Mouse (Mus musculus) olfactory bulb, adult 2 months (tissue): Measurements from ENCODE around the gene Mical2. TPM values are rescaled to one million over a fixed set of nuclear protein-coding genes. Genes with fewer than 3 reads are reported as not detected.

ENCODE experiments used
- H3K27ac ChIP-seq: fragments of 200-500 bp; 2 replicates; pipeline ENCODE4 v1.5.1; 2012; ENCODE audit warnings: low read depth, low read length; ENCODE audit not compliant: insufficient read depth
- H3K4me1 ChIP-seq: fragments of 200-500 bp; 2 replicates; pipeline ENCODE4 v1.6.1; 2012; ENCODE audit warnings: low read length; ENCODE audit not compliant: control insufficient read depth, insufficient read depth
- H3K4me3 ChIP-seq: fragments of 200-500 bp; 2 replicates; pipeline ENCODE4 v1.5.1; 2012; ENCODE audit warnings: mild to moderate bottlenecking, low read depth, low read length, moderate library complexity; ENCODE audit not compliant: insufficient read depth
- CTCF ChIP-seq: fragments of 200-500 bp; IDR thresholded peaks from 2 replicates; pipeline ENCODE4 v1.5.1; 2012; ENCODE audit warnings: low read depth, mild to moderate bottlenecking, low read length, moderate library complexity; ENCODE audit not compliant: insufficient read depth
- POLR2A ChIP-seq: fragments of 200-500 bp; IDR thresholded peaks from 2 replicates; pipeline ENCODE4 v1.6.1; 2012; ENCODE audit warnings: mild to moderate bottlenecking, low read depth, low read length, moderate library complexity; ENCODE audit not compliant: insufficient read depth
- WGBS: fragments of 180-500 bp; shearing (Covaris S2); methylation state at CpG from one replicate; pipeline ENCODE4 v1.1.7; 2018; 5-methylcytosine and 5-hydroxymethylcytosine counted together
- polyA plus RNA-seq: library from polyadenylated mRNA; stranded (reverse); fragments of >200 nt; gene quantifications from 2 replicates; pipeline ENCODE4 v1.2.4, GENCODE M21; 2012; ENCODE audit warnings: low replicate concordance; ENCODE audit not compliant: missing spikeins, insufficient read depth, insufficient read length

The Mical2 gene
- polyA plus RNA-seq, 1 experiment: 155 TPM

DNA sequence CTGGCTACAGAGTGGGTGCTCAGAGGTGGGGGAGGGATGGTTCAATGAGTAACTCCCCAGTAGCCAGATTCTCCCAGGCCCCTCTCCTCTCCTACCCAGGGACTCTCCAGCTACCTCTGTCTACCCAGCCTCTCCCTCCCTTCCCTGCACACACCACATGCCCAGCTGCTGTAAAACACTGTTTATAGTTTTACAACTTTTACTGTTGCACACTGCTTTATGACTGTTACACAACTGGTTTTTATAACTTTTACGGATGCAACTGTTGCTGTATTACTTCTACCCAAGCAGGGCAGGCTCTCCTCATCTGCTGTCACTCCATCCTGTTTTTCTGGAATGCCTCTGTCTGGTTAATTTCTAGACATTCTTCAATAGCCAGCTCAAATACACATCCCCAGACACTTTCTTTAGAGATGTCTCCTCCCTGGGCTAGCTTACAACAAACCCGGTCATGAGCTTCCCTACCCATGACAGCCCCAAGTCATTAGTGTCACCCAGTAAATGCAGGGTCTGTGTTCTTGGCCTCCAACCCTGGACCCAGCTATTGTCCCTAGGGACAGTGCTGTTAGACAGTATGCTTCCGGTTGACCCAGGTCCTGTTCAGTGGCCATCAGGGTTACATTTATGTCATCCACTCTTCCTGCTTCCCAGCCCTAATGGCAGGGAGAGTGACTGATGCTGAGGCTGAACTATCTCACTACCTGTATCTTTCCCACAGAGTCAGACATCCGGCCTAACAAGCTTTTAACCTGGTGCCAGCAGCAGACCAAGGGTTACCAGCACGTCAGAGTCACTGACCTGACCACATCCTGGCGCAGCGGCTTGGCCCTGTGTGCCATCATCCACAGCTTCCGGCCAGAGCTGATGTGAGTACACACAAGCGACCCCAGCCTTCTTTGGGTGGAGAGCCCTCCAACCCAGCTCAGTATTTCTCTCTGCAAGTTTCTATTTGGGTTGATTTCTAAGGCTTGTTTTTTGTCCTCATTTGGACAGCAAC lies 96.4 kb downstream of the Mical2 start:
- H3K4me3 ChIP-seq: no peak overlapping the region
- H3K4me1 ChIP-seq: peaks cover 8% of the 10 kb centered on the region; the same call in 1 of the 2 replicates
- no peak overlapping the region for H3K27ac ChIP-seq
- WGBS: 94% methylated on average over 9 of the region's 9 CpGs
- no peak for TF ChIP-seq CTCF
- TF ChIP-seq POLR2A: no peak

DNA sequence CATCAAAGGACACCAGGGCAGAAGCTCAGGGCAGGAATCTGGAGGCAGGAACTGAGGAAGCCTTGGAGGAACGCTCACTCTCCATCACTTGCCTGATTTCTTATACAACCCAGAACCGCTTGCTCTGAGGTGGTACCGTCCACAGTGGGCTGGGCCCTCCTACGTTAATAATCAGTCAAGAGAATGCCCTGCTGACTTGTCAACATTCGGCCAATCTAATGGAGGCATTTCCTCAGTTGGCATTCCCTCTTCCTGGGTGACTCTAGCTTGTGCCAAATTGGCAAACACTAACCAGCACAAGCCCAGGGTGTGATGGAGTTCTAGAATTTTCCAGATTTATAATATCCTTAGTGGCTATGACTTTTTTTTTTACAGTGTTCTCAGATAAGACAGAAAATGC lies 98.9 kb downstream of the Mical2 start:
- WGBS: 87% methylated on average over 5 of the region's 5 CpGs
- Histone ChIP-seq H3K27ac (no peak overlapping the region), H3K4me3 (no peak overlapping the region), H3K4me1 (0 out of 2 replicates have a peak, but pooled peaks cover 1% of the 10 kb centered on the region)
- TF ChIP-seq POLR2A: no peak
- TF ChIP-seq CTCF: no peak

DNA sequence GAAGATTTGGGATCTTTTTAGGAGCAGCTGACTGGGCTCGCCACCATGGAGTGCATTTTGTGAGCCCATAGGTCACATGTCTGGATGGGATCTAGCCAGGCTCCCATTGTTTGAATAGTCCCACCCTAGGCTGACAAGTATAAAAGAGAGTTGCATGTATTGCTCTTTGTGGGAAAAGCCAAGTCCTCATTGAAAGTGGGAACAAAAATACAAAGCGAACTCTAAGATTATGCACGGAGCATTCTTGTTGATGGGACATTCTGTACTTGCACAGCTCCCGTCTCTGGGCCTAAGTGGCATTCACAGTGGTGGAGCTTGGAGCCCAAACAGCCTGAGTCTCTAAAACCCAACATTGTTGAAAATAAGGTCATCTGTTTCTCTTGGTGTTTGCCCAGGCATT lies 101.2 kb downstream of the Mical2 start:
- Histone ChIP-seq H3K27ac (no peak overlapping the region), H3K4me3 (no peak overlapping the region), H3K4me1 (peaks cover 4% of the 10 kb centered on the region)
- TF ChIP-seq POLR2A (no peak), CTCF (no peak)
- WGBS: 67% methylated on average over 4 of the region's 4 CpGs

DNA sequence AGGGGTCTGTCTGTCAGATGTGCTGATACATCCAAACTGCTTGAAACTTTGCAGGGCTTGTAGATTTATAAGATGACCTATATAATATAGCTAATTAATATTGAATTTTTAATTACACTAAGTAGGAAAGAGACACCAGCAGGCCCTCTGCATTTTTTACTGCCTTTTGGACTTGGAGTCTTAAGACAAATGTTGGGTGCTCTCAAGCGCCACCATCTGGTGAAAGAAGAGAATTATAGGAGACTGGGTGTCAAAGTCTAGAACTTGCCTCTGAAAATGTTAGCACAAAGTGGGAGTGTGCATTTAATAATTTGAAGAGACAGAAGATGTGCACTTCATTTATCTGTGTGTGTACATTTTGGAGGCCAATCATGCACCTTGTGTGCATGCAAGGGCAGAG lies 103.3 kb downstream of the Mical2 start:
- TF ChIP-seq POLR2A: no peak
- TF ChIP-seq CTCF: no peak
- Histone ChIP-seq H3K4me3 (no peak overlapping the region), H3K27ac (no peak overlapping the region), H3K4me1 (peaks cover 13% of the 10 kb centered on the region)
- 31% methylated on average over 1 of the region's 1 CpGs for WGBS

DNA sequence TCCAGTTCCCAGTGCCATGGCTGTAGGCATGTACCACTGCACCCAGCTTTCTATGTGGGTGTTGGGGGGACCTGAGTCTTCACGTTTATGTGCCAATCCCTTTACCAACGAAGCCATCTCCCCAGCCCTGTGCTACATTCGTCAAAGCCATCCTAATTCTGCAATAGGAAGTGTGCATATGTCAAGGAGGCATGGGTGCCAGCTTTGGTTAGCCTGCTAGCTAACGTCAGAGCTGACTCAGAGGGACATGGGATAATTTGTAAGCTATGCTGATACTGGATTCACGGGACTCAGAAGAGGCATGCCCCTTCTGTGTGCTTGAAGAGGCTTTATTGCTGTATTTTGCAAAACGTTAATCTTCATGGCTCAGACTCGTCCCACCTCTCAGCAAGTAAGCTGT lies 103.8 kb downstream of the Mical2 start:
- WGBS: 59% methylated on average over 7 of the region's 7 CpGs
- Histone ChIP-seq H3K4me1 (peaks cover 16% of the 10 kb centered on the region), H3K27ac (no peak overlapping the region), H3K4me3 (no peak overlapping the region)
- TF ChIP-seq POLR2A (no peak), CTCF (no peak)

DNA sequence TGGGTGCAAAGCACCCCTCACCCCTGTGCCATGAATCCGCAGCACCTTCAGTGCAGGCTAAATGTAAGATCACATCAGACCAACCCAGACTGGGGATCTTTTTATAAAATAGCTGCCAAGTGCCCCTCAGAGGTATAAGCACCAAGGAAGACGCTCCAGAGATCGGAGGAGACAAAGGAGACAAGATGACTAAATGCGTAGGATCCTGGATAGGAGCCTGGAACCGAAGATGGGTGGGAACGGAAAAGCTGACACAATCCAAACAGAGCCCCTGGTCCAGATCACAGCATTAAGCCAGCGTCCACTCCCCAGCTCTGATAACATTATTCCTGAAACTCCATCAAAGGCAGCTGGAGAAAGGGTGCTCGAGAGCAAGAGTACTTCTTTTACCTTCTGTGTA lies 105.3 kb downstream of the Mical2 start:
- 63% methylated on average over 8 of the region's 8 CpGs for WGBS
- Histone ChIP-seq H3K4me3 (no peak overlapping the region), H3K4me1 (peaks cover 28% of the 10 kb centered on the region), H3K27ac (0 out of 2 replicates have a peak overlapping the region, but pooled peaks have one; percentile 20)
- no peak for TF ChIP-seq CTCF
- no peak for TF ChIP-seq POLR2A

DNA sequence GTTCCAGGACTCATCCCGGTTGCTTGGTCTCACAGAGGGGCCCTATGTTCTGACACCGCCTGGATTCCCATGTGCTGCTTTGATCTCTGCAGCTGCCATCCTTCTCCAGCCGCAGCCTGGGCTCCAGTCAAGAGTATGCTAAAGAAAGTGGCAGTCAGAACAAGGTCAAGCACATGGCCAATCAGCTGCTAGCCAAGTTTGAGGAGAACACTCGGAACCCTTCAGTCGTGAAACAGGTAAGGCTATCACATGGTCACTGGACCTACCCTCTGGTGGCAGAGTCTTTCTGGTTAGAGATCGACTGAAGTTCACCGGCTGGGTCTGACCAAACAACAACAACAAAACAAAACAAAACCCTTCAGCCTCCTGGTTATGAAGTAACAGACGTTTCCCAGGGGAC lies 106.1 kb downstream of the Mical2 start:
- H3K27ac ChIP-seq: peak overlapping the region; percentile 56; the same call in 1 of the 2 replicates
- no peak for TF ChIP-seq CTCF
- TF ChIP-seq POLR2A: no peak
- no peak overlapping the region for H3K4me3 ChIP-seq
- H3K4me1 ChIP-seq: peaks cover 37% of the 10 kb centered on the region
- 84% methylated on average over 8 of the region's 8 CpGs for WGBS

DNA sequence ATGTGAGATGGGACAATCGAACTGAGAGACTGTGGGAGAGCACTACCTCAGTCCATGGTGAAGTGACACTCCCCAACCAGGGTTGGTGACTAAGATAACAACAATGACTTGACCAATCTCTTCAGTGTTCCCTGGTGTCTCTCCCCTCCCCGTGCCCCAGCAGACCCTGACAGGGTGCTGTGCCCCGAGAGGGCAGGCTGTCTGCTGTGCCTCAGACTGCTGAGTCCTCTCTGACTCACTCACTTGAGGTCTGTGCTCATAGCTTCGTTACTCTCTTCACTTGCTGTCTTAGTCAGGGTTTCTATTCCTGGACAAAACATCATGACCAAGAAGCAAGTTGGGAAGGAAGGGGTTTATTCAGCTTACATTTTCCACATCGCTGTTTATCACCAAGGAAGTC lies 106.8 kb downstream of the Mical2 start:
- WGBS: 43% methylated on average over 5 of the region's 5 CpGs
- Histone ChIP-seq H3K4me1 (peaks cover 40% of the 10 kb centered on the region), H3K27ac (0 out of 2 replicates have a peak overlapping the region, but pooled peaks have one; percentile 56), H3K4me3 (no peak overlapping the region)
- no peak for TF ChIP-seq POLR2A
- TF ChIP-seq CTCF: no peak

DNA sequence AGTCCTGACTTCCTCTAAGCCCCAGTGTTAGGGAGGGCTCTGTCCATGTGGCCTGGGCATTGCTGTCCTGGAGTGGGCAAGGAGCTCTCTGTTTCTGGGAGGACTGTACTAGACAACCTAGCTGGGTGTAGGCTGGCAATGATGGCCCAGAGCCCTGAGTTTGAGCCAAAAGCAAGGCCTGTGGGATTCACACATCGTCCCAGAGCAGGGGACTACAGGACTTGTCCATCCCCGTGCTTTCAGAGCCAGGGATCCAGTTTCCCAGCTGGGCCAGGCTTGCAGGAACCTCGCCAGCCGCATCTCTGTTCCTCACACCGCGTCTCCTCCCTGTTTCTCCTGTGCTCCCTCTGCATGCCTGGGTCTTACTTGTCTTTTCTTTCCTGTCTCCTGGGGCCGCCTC lies 107.7 kb downstream of the Mical2 start:
- TF ChIP-seq CTCF (no peak), POLR2A (no peak)
- Histone ChIP-seq H3K4me1 (peaks cover 48% of the 10 kb centered on the region), H3K27ac (peak overlapping the region; percentile 30; the same call in 1 of the 2 replicates), H3K4me3 (no peak overlapping the region)
- WGBS: 85% methylated on average over 7 of the region's 7 CpGs
